Mouse (Mus musculus): Measurements from ENCODE around the gene Tomm70a. TPM values are rescaled to one million over a fixed set of nuclear protein-coding genes. Genes with fewer than 3 reads are reported as not detected.
A peak's percentile ranks its signal among the peaks of the same experiment; 100 is the strongest.

Gene Tomm70a
- polyA plus RNA-seq, 1 experiment from 2014 or later, result 66.9 TPM

GRCm38 (mm10) chr16:57131544-57131943 lies 10.0 kb downstream of the Tomm70a start:
- H3K27me3 ChIP-seq (replicated peaks; ENCODE audit: control insufficient read depth, insufficient read depth, low read length), result no peaks in the 10 kb centered on the region
- ATAC-seq (replicated peaks; ENCODE audit: low FRiP score) (no peak), DNase-seq (ENCODE audit: low spot score) (no peak)
- H3K4me2 ChIP-seq, result no peak overlapping the region
- no peaks in the 10 kb centered on the region for H3K9me3 ChIP-seq (ENCODE audit: control insufficient read depth, low read length)
- H3K4me3 ChIP-seq (ENCODE audit: low read depth, low read length), result no peak overlapping the region
- H3K9ac ChIP-seq (ENCODE audit: low read depth, low read length), result no peak overlapping the region
- peaks cover 5% of the 10 kb centered on the region; the same call in 1 of the 2 replicates for H3K36me3 ChIP-seq (ENCODE audit: control insufficient read depth, insufficient read depth, low read length)
- no peak overlapping the region for H3K27ac ChIP-seq (ENCODE audit: low read depth, low read length)
- WGBS, result 86% methylated on average over 4 of the region's 4 CpGs
- peaks cover 3% of the 10 kb centered on the region; the same call in 1 of the 2 replicates for H3K4me1 ChIP-seq (replicated peaks; ENCODE audit: control insufficient read depth, insufficient read depth, low read length)

- Histone ChIP-seq H3K4me3 (ENCODE audit: low read depth, low read length) (no peak overlapping the region), H3K36me3 (ENCODE audit: control insufficient read depth, insufficient read depth, low read length) (peaks cover 5% of the 10 kb centered on the region; the same call in 1 of the 2 replicates), H3K4me2 (no peak overlapping the region), H3K27ac (ENCODE audit: low read depth, low read length) (no peak overlapping the region), H3K4me1 (replicated peaks; ENCODE audit: control insufficient read depth, insufficient read depth, low read length) (peaks cover 3% of the 10 kb centered on the region; the same call in 1 of the 2 replicates), H3K27me3 (replicated peaks; ENCODE audit: control insufficient read depth, insufficient read depth, low read length) (no peaks in the 10 kb centered on the region), H3K9ac (ENCODE audit: low read depth, low read length) (no peak overlapping the region), H3K9me3 (ENCODE audit: control insufficient read depth, low read length) (no peaks in the 10 kb centered on the region)
- 62% methylated on average over 1 of the region's 1 CpGs for WGBS
- DNase-seq (ENCODE audit: low spot score) (no peak), ATAC-seq (replicated peaks; ENCODE audit: low FRiP score) (no peak)
These were observed 10.8 kb downstream of the Tomm70a start for GRCm38 (mm10) chr16:57132326-57132725.

- Histone ChIP-seq H3K4me2 (no peak overlapping the region), H3K27ac (ENCODE audit: low read depth, low read length) (no peak overlapping the region), H3K9me3 (ENCODE audit: control insufficient read depth, low read length) (no peaks in the 10 kb centered on the region), H3K27me3 (replicated peaks; ENCODE audit: control insufficient read depth, insufficient read depth, low read length) (no peaks in the 10 kb centered on the region), H3K36me3 (ENCODE audit: control insufficient read depth, insufficient read depth, low read length) (peaks cover 7% of the 10 kb centered on the region; the same call in 1 of the 2 replicates), H3K4me3 (ENCODE audit: low read depth, low read length) (no peak overlapping the region), H3K9ac (ENCODE audit: low read depth, low read length) (no peak overlapping the region), H3K4me1 (replicated peaks; ENCODE audit: control insufficient read depth, insufficient read depth, low read length) (peaks cover 3% of the 10 kb centered on the region; the same call in 1 of the 2 replicates)
- DNase-seq (ENCODE audit: low spot score), result no peak
- WGBS, result 95% methylated on average over 6 of the region's 6 CpGs
- no peak for ATAC-seq (replicated peaks; ENCODE audit: low FRiP score)
These were observed 12.1 kb downstream of the Tomm70a start for GRCm38 (mm10) chr16:57133611-57134010.

- Histone ChIP-seq H3K4me2 (no peak overlapping the region), H3K36me3 (ENCODE audit: control insufficient read depth, insufficient read depth, low read length) (peaks cover 30% of the 10 kb centered on the region), H3K9ac (ENCODE audit: low read depth, low read length) (no peak overlapping the region), H3K27ac (ENCODE audit: low read depth, low read length) (no peak overlapping the region), H3K4me3 (ENCODE audit: low read depth, low read length) (no peak overlapping the region), H3K9me3 (ENCODE audit: control insufficient read depth, low read length) (no peaks in the 10 kb centered on the region), H3K4me1 (replicated peaks; ENCODE audit: control insufficient read depth, insufficient read depth, low read length) (no peaks in the 10 kb centered on the region), H3K27me3 (replicated peaks; ENCODE audit: control insufficient read depth, insufficient read depth, low read length) (no peaks in the 10 kb centered on the region)
- no peak for ATAC-seq (replicated peaks; ENCODE audit: low FRiP score)
- 93% methylated on average over 5 of the region's 5 CpGs for WGBS
- DNase-seq (ENCODE audit: low spot score), result no peak
These were observed 23.2 kb downstream of the Tomm70a start for GRCm38 (mm10) chr16:57144741-57145140.

- Histone ChIP-seq H3K4me3 (ENCODE audit: low read depth, low read length) (no peak overlapping the region), H3K36me3 (ENCODE audit: control insufficient read depth, insufficient read depth, low read length) (peaks cover 43% of the 10 kb centered on the region), H3K9me3 (ENCODE audit: control insufficient read depth, low read length) (no peaks in the 10 kb centered on the region), H3K9ac (ENCODE audit: low read depth, low read length) (no peak overlapping the region), H3K27me3 (replicated peaks; ENCODE audit: control insufficient read depth, insufficient read depth, low read length) (no peaks in the 10 kb centered on the region), H3K27ac (ENCODE audit: low read depth, low read length) (no peak overlapping the region), H3K4me1 (replicated peaks; ENCODE audit: control insufficient read depth, insufficient read depth, low read length) (peaks cover 4% of the 10 kb centered on the region), H3K4me2 (no peak overlapping the region)
- DNase-seq (ENCODE audit: low spot score), result no peak
- ATAC-seq (replicated peaks; ENCODE audit: low FRiP score), result no peak
- 94% methylated on average over 4 of the region's 4 CpGs for WGBS
These were observed 29.9 kb downstream of the Tomm70a start for GRCm38 (mm10) chr16:57151437-57151836.

- Histone ChIP-seq H3K27me3 (replicated peaks; ENCODE audit: control insufficient read depth, insufficient read depth, low read length) (no peaks in the 10 kb centered on the region), H3K9me3 (ENCODE audit: control insufficient read depth, low read length) (no peaks in the 10 kb centered on the region), H3K9ac (ENCODE audit: low read depth, low read length) (no peak overlapping the region), H3K4me2 (no peak overlapping the region), H3K36me3 (ENCODE audit: control insufficient read depth, insufficient read depth, low read length) (peaks cover 35% of the 10 kb centered on the region), H3K4me3 (ENCODE audit: low read depth, low read length) (no peak overlapping the region), H3K4me1 (replicated peaks; ENCODE audit: control insufficient read depth, insufficient read depth, low read length) (peaks cover 4% of the 10 kb centered on the region), H3K27ac (ENCODE audit: low read depth, low read length) (no peak overlapping the region)
- DNase-seq (ENCODE audit: low spot score) (no peak), ATAC-seq (replicated peaks; ENCODE audit: low FRiP score) (peak; percentile 76)
These were observed 34.4 kb downstream of the Tomm70a start for GRCm38 (mm10) chr16:57155899-57156298.

- Histone ChIP-seq H3K9me3 (ENCODE audit: control insufficient read depth, low read length) (no peaks in the 10 kb centered on the region), H3K9ac (ENCODE audit: low read depth, low read length) (no peak overlapping the region), H3K27ac (ENCODE audit: low read depth, low read length) (no peak overlapping the region), H3K4me1 (replicated peaks; ENCODE audit: control insufficient read depth, insufficient read depth, low read length) (peaks cover 4% of the 10 kb centered on the region), H3K4me3 (ENCODE audit: low read depth, low read length) (no peak overlapping the region), H3K27me3 (replicated peaks; ENCODE audit: control insufficient read depth, insufficient read depth, low read length) (no peaks in the 10 kb centered on the region), H3K36me3 (ENCODE audit: control insufficient read depth, insufficient read depth, low read length) (peaks cover 28% of the 10 kb centered on the region), H3K4me2 (no peak overlapping the region)
- DNase-seq (ENCODE audit: low spot score) (no peak), ATAC-seq (replicated peaks; ENCODE audit: low FRiP score) (no peak)
- 89% methylated on average over 4 of the region's 4 CpGs for WGBS
These were observed 35.6 kb downstream of the Tomm70a start for GRCm38 (mm10) chr16:57157076-57157475.

GRCm38 (mm10) chr16:57157728-57158127 lies 36.2 kb downstream of the Tomm70a start:
- Histone ChIP-seq H3K4me3 (ENCODE audit: low read depth, low read length) (no peak overlapping the region), H3K9me3 (ENCODE audit: control insufficient read depth, low read length) (no peaks in the 10 kb centered on the region), H3K36me3 (ENCODE audit: control insufficient read depth, insufficient read depth, low read length) (peaks cover 24% of the 10 kb centered on the region), H3K27me3 (replicated peaks; ENCODE audit: control insufficient read depth, insufficient read depth, low read length) (no peaks in the 10 kb centered on the region), H3K4me2 (no peak overlapping the region), H3K4me1 (replicated peaks; ENCODE audit: control insufficient read depth, insufficient read depth, low read length) (peaks cover 4% of the 10 kb centered on the region), H3K27ac (ENCODE audit: low read depth, low read length) (no peak overlapping the region), H3K9ac (ENCODE audit: low read depth, low read length) (no peak overlapping the region)
- 71% methylated on average over 4 of the region's 4 CpGs for WGBS
- DNase-seq (ENCODE audit: low spot score) (no peak), ATAC-seq (replicated peaks; ENCODE audit: low FRiP score) (no peak)

GRCm38 (mm10) chr16:57159835-57160234 lies 38.3 kb downstream of the Tomm70a start:
- WGBS, result 69% methylated on average over 7 of the region's 7 CpGs
- Histone ChIP-seq H3K4me3 (ENCODE audit: low read depth, low read length) (no peak overlapping the region), H3K27me3 (replicated peaks; ENCODE audit: control insufficient read depth, insufficient read depth, low read length) (no peaks in the 10 kb centered on the region), H3K4me2 (no peak overlapping the region), H3K27ac (ENCODE audit: low read depth, low read length) (no peak overlapping the region), H3K4me1 (replicated peaks; ENCODE audit: control insufficient read depth, insufficient read depth, low read length) (peaks cover 4% of the 10 kb centered on the region), H3K9me3 (ENCODE audit: control insufficient read depth, low read length) (no peaks in the 10 kb centered on the region), H3K36me3 (ENCODE audit: control insufficient read depth, insufficient read depth, low read length) (peaks cover 22% of the 10 kb centered on the region), H3K9ac (ENCODE audit: low read depth, low read length) (no peak overlapping the region)
- ATAC-seq (replicated peaks; ENCODE audit: low FRiP score) (no peak), DNase-seq (ENCODE audit: low spot score) (no peak)

Data from liver, embryonic 11.5 days (tissue).